ENCODE assay signal across 27 mouse cellular contexts in genomic region chr1:61090801-61091200, GRCm38 (mm10).
DNase-seq lines count a peak whose midpoint lies in the region; ATAC-seq lines count a peak whose summit lies in the region.
"Had no signal": no experiment of that assay in that cellular context is flagged by ENCODE, and none has a peak within 500 bp of the region (broad histone marks: within the 10 kb centered on the region; RNA-seq: fewer than 3 reads in every experiment).

No protein-coding gene starts in this region.

- H3K4me1 ChIP-seq in forebrain, embryonic 14.5 days (ENCODE audit: control insufficient read depth, insufficient read depth, low read length) = peaks cover 4% of the 10 kb centered on the region; the same call in 1 of the 2 replicates
- peaks cover 4% of the 10 kb centered on the region for H3K4me1 ChIP-seq in forebrain, embryonic 15.5 days
- no peaks in the 10 kb centered on the region for H3K4me1 ChIP-seq in intestine, embryonic 14.5 days (replicated peaks; ENCODE audit: control insufficient read depth, insufficient read depth, low read length)
- no peaks in the 10 kb centered on the region for H3K4me1 ChIP-seq in intestine, embryonic 16.5 days (ENCODE audit: control insufficient read depth, insufficient read depth, low read length)
- H3K4me1 ChIP-seq: embryonic facial prominence, embryonic 12.5 days; embryonic facial prominence, embryonic 15.5 days; heart, embryonic 12.5 days; heart, embryonic 15.5 days had no signal

- 16% methylated on average over 1 of the region's 1 CpGs for WGBS in forebrain, embryonic 14.5 days
- WGBS in forebrain, embryonic 15.5 days = 5% methylated on average over 1 of the region's 1 CpGs
- 78% methylated on average over 1 of the region's 1 CpGs for WGBS in intestine, embryonic 14.5 days
- 89% methylated on average over 1 of the region's 1 CpGs for WGBS in intestine, embryonic 16.5 days

- H3K36me3 ChIP-seq in forebrain, embryonic 14.5 days (ENCODE audit: control insufficient read depth, insufficient read depth, low read length) = no peaks in the 10 kb centered on the region
- H3K36me3 ChIP-seq in forebrain, embryonic 15.5 days = no peaks in the 10 kb centered on the region
- no peaks in the 10 kb centered on the region for H3K36me3 ChIP-seq in intestine, embryonic 14.5 days (ENCODE audit: control insufficient read depth, insufficient read depth, low read length)
- no peaks in the 10 kb centered on the region for H3K36me3 ChIP-seq in intestine, embryonic 16.5 days (ENCODE audit: control insufficient read depth, insufficient read depth, low read length)
- H3K36me3 ChIP-seq: embryonic facial prominence, embryonic 12.5 days; embryonic facial prominence, embryonic 15.5 days; forebrain, embryonic 12.5 days; G1E; heart, embryonic 12.5 days; heart, embryonic 15.5 days had no signal

- intact Hi-C loops in left cerebral cortex, postnatal 36 days (cut with DNase I) = no loop called here

- H3K27me3 ChIP-seq in forebrain, embryonic 14.5 days (replicated peaks; ENCODE audit: control insufficient read depth, insufficient read depth, low read length) = no peaks in the 10 kb centered on the region
- H3K27me3 ChIP-seq in forebrain, embryonic 15.5 days = no peaks in the 10 kb centered on the region
- no peaks in the 10 kb centered on the region for H3K27me3 ChIP-seq in intestine, embryonic 14.5 days (replicated peaks; ENCODE audit: control insufficient read depth, insufficient read depth, low read length)
- no peaks in the 10 kb centered on the region for H3K27me3 ChIP-seq in intestine, embryonic 16.5 days (replicated peaks; ENCODE audit: control insufficient read depth, insufficient read depth, low read length)
- H3K27me3 ChIP-seq: CH12.LX; embryonic facial prominence, embryonic 12.5 days; forebrain, embryonic 12.5 days; heart, embryonic 12.5 days; heart, embryonic 15.5 days had no signal

- no peaks in the 10 kb centered on the region for H3K9me3 ChIP-seq in forebrain, embryonic 14.5 days (replicated peaks; ENCODE audit: control insufficient read depth, low read length)
- no peaks in the 10 kb centered on the region for H3K9me3 ChIP-seq in forebrain, embryonic 15.5 days
- H3K9me3 ChIP-seq in intestine, embryonic 14.5 days (ENCODE audit: control insufficient read depth, low read length) = no peaks in the 10 kb centered on the region
- H3K9me3 ChIP-seq in intestine, embryonic 16.5 days (ENCODE audit: control insufficient read depth, low read length) = no peaks in the 10 kb centered on the region
- H3K9me3 ChIP-seq: embryonic facial prominence, embryonic 12.5 days; embryonic facial prominence, embryonic 15.5 days; forebrain, embryonic 12.5 days; G1E; heart, embryonic 12.5 days; heart, embryonic 15.5 days had no signal

- peak; percentile 26 for DNase-seq in forebrain, embryonic 14.5 days (ENCODE audit: low spot score)
- DNase-seq in intestine, embryonic 14.5 days (ENCODE audit: low spot score) = peak; percentile 6
- DNase-seq in Muller cell, postnatal 12 days (ENCODE audit: inconsistent ontology term) = peak; percentile 52
- DNase-seq in retina, embryonic 14.5 days (ENCODE audit: low spot score) = peak; percentile 53
- DNase-seq in left cerebral cortex, postnatal 36 days (ENCODE audit: low spot score in 2 of 2) = no peak
- DNase-seq: adrenal gland, adult 8-10 months; adrenal gland, postnatal 25 days; B cell, adult 2 months; cerebellum, adult 2 months; cerebellum, adult 9-11 months; cerebellum, postnatal 25 days; gastrocnemius, postnatal 25 days; heart, adult 18-20 months; heart, postnatal 10 days; heart, postnatal 36 days; kidney, adult 11 months had no signal

- ATAC-seq in forebrain, embryonic 14.5 days = no peak
- ATAC-seq in forebrain, embryonic 15.5 days (replicated peaks) = no peak
- no peak for ATAC-seq in intestine, embryonic 14.5 days (replicated peaks; ENCODE audit: low FRiP score, low TSS enrichment, low read depth)
- no peak for ATAC-seq in intestine, embryonic 16.5 days
- ATAC-seq: hindbrain, postnatal 0 days; inflammation-experienced regulatory T-cells, adult 6 months had no signal

- no peak overlapping the region for H3K27ac ChIP-seq in forebrain, embryonic 14.5 days (ENCODE audit: low read depth, low read length)
- H3K27ac ChIP-seq in forebrain, embryonic 15.5 days (replicated peaks) = no peak overlapping the region
- no peak overlapping the region for H3K27ac ChIP-seq in intestine, embryonic 14.5 days (ENCODE audit: low read depth)
- no peak overlapping the region for H3K27ac ChIP-seq in intestine, embryonic 16.5 days (ENCODE audit: low read length)
- H3K27ac ChIP-seq: embryonic facial prominence, embryonic 12.5 days; embryonic facial prominence, embryonic 15.5 days; forebrain, embryonic 12.5 days; heart, embryonic 15.5 days; hindbrain, postnatal 0 days had no signal

- no peak overlapping the region for H3K4me3 ChIP-seq in forebrain, embryonic 14.5 days (ENCODE audit: low read depth, low read length)
- no peak overlapping the region for H3K4me3 ChIP-seq in forebrain, embryonic 15.5 days
- H3K4me3 ChIP-seq in intestine, embryonic 14.5 days (ENCODE audit: low read depth, low read length) = no peak overlapping the region
- H3K4me3 ChIP-seq in intestine, embryonic 16.5 days (ENCODE audit: low read length) = no peak overlapping the region
- H3K4me3 ChIP-seq: embryonic facial prominence, embryonic 12.5 days; embryonic facial prominence, embryonic 15.5 days; forebrain, embryonic 12.5 days; heart, embryonic 12.5 days; heart, embryonic 15.5 days had no signal

- no peak overlapping the region for H3K9ac ChIP-seq in forebrain, embryonic 14.5 days (ENCODE audit: low read length)
- H3K9ac ChIP-seq in forebrain, embryonic 15.5 days (replicated peaks) = no peak overlapping the region
- H3K9ac ChIP-seq in intestine, embryonic 14.5 days (ENCODE audit: low read length) = no peak overlapping the region
- H3K9ac ChIP-seq in intestine, embryonic 16.5 days (ENCODE audit: low read depth, low read length) = no peak overlapping the region
- H3K9ac ChIP-seq: embryonic facial prominence, embryonic 12.5 days; embryonic facial prominence, embryonic 15.5 days; forebrain, embryonic 12.5 days; heart, embryonic 12.5 days; heart, embryonic 15.5 days had no signal

- no peak overlapping the region for H3K4me2 ChIP-seq in forebrain, embryonic 14.5 days (ENCODE audit: low read length)
- H3K4me2 ChIP-seq in forebrain, embryonic 15.5 days (replicated peaks) = no peak overlapping the region
- H3K4me2 ChIP-seq in intestine, embryonic 14.5 days (ENCODE audit: low read length) = no peak overlapping the region
- no peak overlapping the region for H3K4me2 ChIP-seq in intestine, embryonic 16.5 days (ENCODE audit: low read depth, low read length)
- H3K4me2 ChIP-seq: embryonic facial prominence, embryonic 12.5 days; embryonic facial prominence, embryonic 15.5 days; forebrain, embryonic 12.5 days; heart, embryonic 12.5 days; heart, embryonic 15.5 days had no signal

Comparison
In these comparisons a context has a peak if more than half of its experiments do, and no peak if none do; other contexts are left out.
1. DNase-seq: peak in forebrain, embryonic 14.5 days (single experiment), intestine, embryonic 14.5 days (single experiment), Muller cell, postnatal 12 days (single experiment) and retina, embryonic 14.5 days (single experiment); none in left cerebral cortex, postnatal 36 days (0 of 2).